Mouse (Mus musculus) megakaryocyte, embryonic 14.5 days (primary cell): ENCODE results near the gene Itgax.

Experiments used
- FLI1 ChIP-seq: IDR thresholded peaks from 2 replicates; pipeline ENCODE4 v1.6.1; 2012; ENCODE audit warnings: low read length, inconsistent platforms, mixed read lengths
- GATA1 ChIP-seq: IDR thresholded peaks from 3 replicates; pipeline ENCODE4 v1.6.1; 2012; ENCODE audit warnings: mixed read lengths, low read length, inconsistent platforms, borderline replicate concordance

DNA sequence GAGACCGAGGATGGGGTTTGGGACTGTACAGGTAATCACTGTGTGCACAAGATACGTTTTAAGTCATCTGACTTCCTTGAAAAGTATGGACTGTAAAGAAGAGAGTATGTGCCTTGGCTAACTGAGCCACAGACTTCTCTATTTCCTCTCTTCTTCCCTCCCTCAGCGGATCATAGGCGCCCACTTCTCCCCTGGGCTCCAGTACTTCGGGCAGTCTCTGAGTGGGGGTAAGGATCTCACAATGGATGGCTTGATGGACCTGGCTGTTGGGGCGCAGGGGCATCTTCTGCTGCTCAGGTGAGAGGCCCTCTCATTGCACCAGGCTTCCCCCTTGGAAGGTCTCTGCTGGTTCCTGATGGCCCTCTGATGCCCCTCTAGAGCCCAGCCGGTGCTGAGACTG lies 21.9 kb upstream of the Itgax start:
- TF ChIP-seq GATA1 (no peak), FLI1 (no peak)
